Mouse (Mus musculus) intestine, embryonic 14.5 days (tissue): ENCODE measurements around the gene Sbk1. TPM values are rescaled to one million over a fixed set of nuclear protein-coding genes. Genes with fewer than 3 reads are reported as not detected.
A peak's percentile ranks its signal among the peaks of the same experiment; 100 is the strongest.

Source experiments
- ATAC-seq: fragments of 200-750 bp; cut with Nextera tagmentation; replicated peaks from 2 replicates; pipeline ENCODE4 v1.8.0; 2017; ENCODE audit warnings: low read depth, moderate number of reproducible peaks, moderate TSS enrichment, moderate library complexity; ENCODE audit not compliant: low FRiP score, low TSS enrichment
- DNase-seq: peaks from one replicate; pipeline ENCODE4 v3.0.0-alpha.2; 2018; ENCODE audit warnings: low spot score
- H3K27ac ChIP-seq: fragments of 300-500 bp; sonication (generic); 2 replicates; pipeline ENCODE4 v1.5.1; 2014; ENCODE audit warnings: low read depth, mild to moderate bottlenecking, control low read depth
- H3K27me3 ChIP-seq: fragments of 300-500 bp; sonication (generic); replicated peaks from 2 replicates; pipeline ENCODE4 v1.6.1; 2014; ENCODE audit warnings: low read length, control low read depth; ENCODE audit not compliant: control insufficient read depth, insufficient read depth
- H3K36me3 ChIP-seq: fragments of 300-500 bp; sonication (generic); 2 replicates; pipeline ENCODE4 v1.6.1; 2014; ENCODE audit warnings: low read length, control low read depth; ENCODE audit not compliant: control insufficient read depth, insufficient read depth
- H3K4me1 ChIP-seq: fragments of 300-500 bp; sonication (generic); replicated peaks from 2 replicates; pipeline ENCODE4 v1.6.1; 2014; ENCODE audit warnings: low read length, control low read depth, mixed read lengths; ENCODE audit not compliant: control insufficient read depth, insufficient read depth
- H3K4me2 ChIP-seq: fragments of 300-500 bp; sonication (generic); 2 replicates; pipeline ENCODE4 v1.6.1; 2014; ENCODE audit warnings: low read length
- H3K4me3 ChIP-seq: fragments of 300-500 bp; sonication (generic); 2 replicates; pipeline ENCODE4 v1.5.1; 2014; ENCODE audit warnings: low read depth, low read length, control low read depth, mixed read lengths
- H3K9ac ChIP-seq: fragments of 300-500 bp; sonication (generic); 2 replicates; pipeline ENCODE4 v1.6.1; 2014; ENCODE audit warnings: mild to moderate bottlenecking, low read length
- H3K9me3 ChIP-seq: fragments of 300-500 bp; sonication (generic); 2 replicates; pipeline ENCODE4 v1.6.1; 2016; ENCODE audit warnings: low read length, control low read depth; ENCODE audit not compliant: control insufficient read depth
- WGBS: fragments of 180-500 bp; shearing (Covaris S2); extraction: QIAGEN DNeasy Blood & Tissue Kit; methylation state at CpG from one replicate; pipeline ENCODE4 v1.1.7; 2014; 5-methylcytosine and 5-hydroxymethylcytosine counted together
- polyA plus RNA-seq: library from polyadenylated mRNA; unstranded; fragments of >200 nt; fragmentation: Nextera tagmentation; extraction: Ambion mirVana; gene quantifications from 2 replicates; pipeline ENCODE4 v1.2.1, GENCODE M21; 2014

Sbk1 gene
- polyA plus RNA-seq, 1 experiment from 2014 or later = 34.2 TPM

DNA sequence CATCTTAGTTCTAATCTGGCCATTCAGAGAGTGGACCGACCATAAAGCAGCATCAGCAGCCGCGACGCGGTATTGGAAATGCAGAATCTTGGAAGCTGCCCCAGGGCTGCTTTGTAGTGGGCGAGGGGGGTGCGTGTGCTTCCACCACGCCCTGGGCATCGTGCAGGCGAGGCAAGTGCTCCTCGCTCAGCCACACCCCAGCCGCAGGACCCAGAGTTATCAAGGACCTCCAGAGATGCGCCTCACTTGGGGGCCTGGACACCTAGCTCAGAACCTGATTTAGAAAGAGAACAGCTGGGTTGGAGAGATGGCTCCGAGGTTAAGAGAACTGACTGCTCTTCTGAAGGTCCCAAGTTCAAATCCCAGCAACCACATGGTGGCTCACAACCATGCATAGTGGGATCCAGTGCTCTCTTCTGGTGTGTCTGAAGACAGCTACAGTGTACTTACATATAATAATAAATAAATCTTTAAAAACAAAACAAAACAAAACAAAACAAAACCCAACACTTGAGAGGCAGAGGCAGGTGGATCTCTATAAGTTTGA is 31.5 kb upstream of the Sbk1 start:
- Histone ChIP-seq H3K27me3 (no peaks in the 10 kb centered on the region), H3K4me2 (no peak overlapping the region), H3K9me3 (no peaks in the 10 kb centered on the region), H3K27ac (no peak overlapping the region), H3K9ac (no peak overlapping the region), H3K4me1 (no peaks in the 10 kb centered on the region), H3K36me3 (no peaks in the 10 kb centered on the region), H3K4me3 (no peak overlapping the region)
- no peak for DNase-seq
- ATAC-seq = no peak
- 73% methylated on average over 14 of the region's 14 CpGs for WGBS

DNA sequence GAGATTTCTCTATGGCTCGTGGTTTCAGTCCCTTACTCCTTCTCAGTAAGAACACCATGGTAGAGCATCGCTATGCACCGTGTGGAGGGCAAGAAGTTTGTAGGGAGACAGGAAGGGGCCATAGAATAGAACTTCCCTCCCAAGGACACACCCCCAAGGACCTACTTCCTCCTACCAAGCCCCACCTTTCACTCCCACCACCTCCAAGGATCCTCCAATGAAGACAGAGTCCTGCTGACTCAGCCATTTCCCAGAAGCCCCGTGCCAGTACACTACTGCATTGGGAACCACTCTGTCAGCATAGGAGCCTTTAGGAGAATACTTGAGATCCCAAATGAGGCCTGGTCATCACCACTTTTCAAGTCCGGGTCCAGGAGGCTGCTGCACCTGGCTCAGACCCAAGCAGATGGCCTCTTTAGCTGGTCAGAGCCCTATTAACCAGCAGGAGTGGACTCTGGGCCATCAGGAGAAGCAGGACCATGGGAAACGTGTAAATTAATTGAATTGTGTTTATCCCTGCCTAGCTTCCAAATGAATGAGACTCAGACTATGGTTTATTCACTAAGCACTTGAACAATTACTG is 28.2 kb upstream of the Sbk1 start:
- no peaks in the 10 kb centered on the region for H3K27me3 ChIP-seq
- H3K4me3 ChIP-seq = no peak overlapping the region
- H3K9me3 ChIP-seq = no peaks in the 10 kb centered on the region
- H3K4me2 ChIP-seq = no peak overlapping the region
- H3K27ac ChIP-seq = no peak overlapping the region
- ATAC-seq = no peak
- peak; percentile 27 for DNase-seq
- no peaks in the 10 kb centered on the region for H3K36me3 ChIP-seq
- H3K4me1 ChIP-seq = peaks cover 8% of the 10 kb centered on the region; the same call in 1 of the 2 replicates
- no peak overlapping the region for H3K9ac ChIP-seq
- 76% methylated on average over 6 of the region's 6 CpGs for WGBS

DNA sequence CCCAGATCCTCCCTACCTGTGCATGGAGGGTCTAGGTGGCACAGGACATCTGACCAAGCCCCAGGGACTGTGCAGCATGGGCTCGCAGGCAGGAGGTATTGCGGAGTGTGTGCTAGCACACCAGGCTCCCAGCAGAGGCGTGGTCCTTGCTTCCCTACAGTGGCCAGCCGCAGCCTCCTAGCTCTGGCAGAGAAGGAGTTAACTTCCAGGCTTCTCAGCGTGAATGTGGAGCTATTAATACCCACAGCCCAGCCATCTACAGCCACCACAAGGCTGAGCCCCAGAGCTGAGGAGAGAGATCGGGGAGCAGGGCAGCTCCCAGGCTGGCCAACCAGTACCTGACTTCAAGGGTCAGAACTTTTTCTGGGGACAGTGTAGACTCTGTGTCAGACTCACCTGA is 24.3 kb upstream of the Sbk1 start:
- 9% methylated on average over 6 of the region's 6 CpGs for WGBS
- peak; percentile 72 for ATAC-seq

DNA sequence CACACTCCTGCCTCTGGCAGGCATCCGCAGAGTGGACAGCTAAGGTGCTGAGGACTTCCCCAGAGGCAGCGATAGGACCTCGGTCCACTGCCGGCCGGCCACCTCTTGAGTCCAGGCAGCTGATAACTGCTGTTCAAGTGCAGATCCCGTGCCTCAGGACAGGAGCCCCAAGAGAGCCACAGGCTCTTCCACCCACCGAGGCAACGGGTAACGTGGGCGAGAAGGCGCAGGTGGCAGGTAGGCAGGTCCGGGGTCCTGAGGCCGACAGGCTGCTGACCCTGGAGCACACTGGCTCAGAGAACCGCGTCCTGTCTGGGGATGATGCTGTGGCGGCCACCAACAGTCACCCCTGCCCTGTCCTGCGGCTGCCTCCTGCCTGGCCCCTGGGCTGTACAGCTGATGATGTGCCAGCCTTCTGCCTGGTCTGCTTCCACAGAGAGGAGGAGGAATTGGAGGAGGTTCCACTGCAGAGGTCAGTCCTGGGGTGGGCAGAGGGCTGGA is 23.7 kb upstream of the Sbk1 start:
- Histone ChIP-seq H3K4me1 (peaks cover 8% of the 10 kb centered on the region; the same call in 1 of the 2 replicates), H3K27ac (no peak overlapping the region), H3K9me3 (no peaks in the 10 kb centered on the region), H3K4me2 (peak overlapping the region; percentile 37), H3K4me3 (no peak overlapping the region), H3K27me3 (no peaks in the 10 kb centered on the region), H3K9ac (no peak overlapping the region), H3K36me3 (no peaks in the 10 kb centered on the region)
- no peak for DNase-seq
- 41% methylated on average over 16 of the region's 17 CpGs for WGBS
- ATAC-seq = no peak

More for the DNA sequence above, 24.3 kb upstream of the Sbk1 start:
- no peak for DNase-seq
- Histone ChIP-seq H3K9me3 (no peaks in the 10 kb centered on the region), H3K4me1 (peaks cover 8% of the 10 kb centered on the region; the same call in 1 of the 2 replicates), H3K36me3 (no peaks in the 10 kb centered on the region), H3K4me3 (no peak overlapping the region), H3K9ac (no peak overlapping the region), H3K27ac (no peak overlapping the region), H3K27me3 (no peaks in the 10 kb centered on the region), H3K4me2 (peak overlapping the region; percentile 37)

DNA sequence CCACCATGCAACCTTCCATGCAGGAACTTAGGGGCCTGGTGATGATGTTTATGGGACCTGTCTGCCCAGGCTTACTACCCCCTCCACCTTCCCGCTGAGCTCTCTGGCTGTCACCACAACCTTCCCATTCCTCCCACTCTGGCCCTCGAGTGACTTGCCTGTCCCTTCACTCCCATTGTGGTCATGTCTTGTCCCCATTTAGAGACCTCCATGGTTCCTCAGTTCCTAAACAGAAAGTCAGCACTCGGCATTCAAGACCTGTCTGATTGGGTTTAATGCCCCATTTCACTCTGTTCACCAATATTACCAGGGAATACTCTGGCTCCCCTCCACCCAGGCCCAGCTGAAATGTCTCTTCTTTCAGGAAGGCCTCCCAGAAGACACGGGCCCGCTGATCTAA is 23.3 kb upstream of the Sbk1 start:
- no peak overlapping the region for H3K4me2 ChIP-seq
- no peak for DNase-seq
- H3K4me3 ChIP-seq = no peak overlapping the region
- no peak overlapping the region for H3K9ac ChIP-seq
- ATAC-seq = no peak
- H3K27ac ChIP-seq = no peak overlapping the region
- H3K4me1 ChIP-seq = peaks cover 8% of the 10 kb centered on the region; the same call in 1 of the 2 replicates
- H3K36me3 ChIP-seq = no peaks in the 10 kb centered on the region
- H3K9me3 ChIP-seq = no peaks in the 10 kb centered on the region
- whole genome bisulfite sequencing = 73% methylated on average over 5 of the region's 5 CpGs
- H3K27me3 ChIP-seq = no peaks in the 10 kb centered on the region

DNA sequence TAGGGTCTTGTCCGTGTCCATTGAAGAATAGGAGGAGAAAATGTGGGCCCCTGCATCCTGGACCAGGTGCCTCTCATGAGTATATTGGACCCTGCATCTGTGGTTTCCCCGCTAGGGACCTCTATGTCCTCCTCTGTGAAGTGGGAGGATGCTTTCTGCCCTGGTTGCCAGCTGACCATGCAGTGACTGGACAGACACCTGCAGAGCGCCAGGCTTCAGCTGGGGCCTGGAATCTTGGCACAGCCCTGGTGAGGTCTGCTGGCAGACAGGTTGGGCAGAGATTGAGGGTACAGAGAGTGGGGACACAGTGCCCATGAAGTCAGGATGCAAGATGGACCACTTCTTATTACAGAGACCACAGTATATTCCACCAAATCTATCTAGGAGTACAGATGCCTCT is 22.4 kb upstream of the Sbk1 start:
- Histone ChIP-seq H3K4me2 (no peak overlapping the region), H3K9me3 (no peaks in the 10 kb centered on the region), H3K4me3 (no peak overlapping the region), H3K4me1 (peaks cover 8% of the 10 kb centered on the region; the same call in 1 of the 2 replicates), H3K36me3 (no peaks in the 10 kb centered on the region), H3K9ac (no peak overlapping the region), H3K27me3 (no peaks in the 10 kb centered on the region), H3K27ac (no peak overlapping the region)
- DNase-seq = no peak
- 77% methylated on average over 3 of the region's 3 CpGs for WGBS
- ATAC-seq = no peak

DNA sequence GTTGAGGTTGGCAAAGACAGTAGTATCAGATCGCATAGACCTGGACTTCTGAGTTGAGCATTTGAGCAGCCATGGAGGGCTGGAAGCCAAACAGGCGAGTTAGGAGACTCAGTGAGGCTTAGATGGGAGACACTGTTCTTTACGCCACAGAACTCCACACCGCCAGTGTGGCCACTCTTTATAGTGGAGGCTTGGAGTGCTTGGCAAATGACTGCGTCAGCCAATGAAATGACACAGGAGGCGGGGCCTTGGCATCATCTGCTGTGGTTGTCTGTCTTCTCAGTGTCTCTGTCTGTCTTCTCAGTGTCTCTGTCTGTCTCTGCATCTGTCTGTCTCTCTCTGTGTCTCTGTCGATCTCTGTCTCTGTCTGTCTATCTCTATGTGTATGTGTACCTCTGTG is 21.9 kb upstream of the Sbk1 start:
- DNase-seq = no peak
- ATAC-seq = no peak
- Histone ChIP-seq H3K27me3 (no peaks in the 10 kb centered on the region), H3K9ac (no peak overlapping the region), H3K4me1 (peaks cover 8% of the 10 kb centered on the region; the same call in 1 of the 2 replicates), H3K27ac (no peak overlapping the region), H3K4me3 (no peak overlapping the region), H3K36me3 (no peaks in the 10 kb centered on the region), H3K9me3 (no peaks in the 10 kb centered on the region), H3K4me2 (no peak overlapping the region)
- WGBS = 72% methylated on average over 7 of the region's 7 CpGs

DNA sequence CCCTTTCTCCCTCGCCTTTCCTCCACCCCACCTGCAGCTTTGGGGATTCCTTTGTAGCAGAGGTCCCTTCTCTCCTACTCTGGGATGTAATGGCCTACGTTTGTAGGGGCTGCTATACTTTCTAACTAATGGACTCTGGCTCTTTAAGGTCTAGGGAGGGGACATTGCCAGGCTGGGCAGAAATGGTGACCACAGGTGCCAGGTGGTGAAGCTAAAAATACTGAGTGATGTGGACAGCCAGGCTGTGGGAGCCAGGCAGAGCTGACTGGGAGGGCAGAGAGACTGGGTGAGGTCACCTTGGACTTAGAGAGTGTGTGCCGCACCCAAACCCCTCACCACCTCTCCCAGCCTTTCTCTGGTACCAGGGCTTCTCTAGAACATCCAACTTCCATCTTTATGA is 20.7 kb upstream of the Sbk1 start:
- H3K9ac ChIP-seq = no peak overlapping the region
- H3K36me3 ChIP-seq = no peaks in the 10 kb centered on the region
- 66% methylated on average over 3 of the region's 3 CpGs for WGBS
- ATAC-seq = no peak
- no peaks in the 10 kb centered on the region for H3K27me3 ChIP-seq
- no peaks in the 10 kb centered on the region for H3K9me3 ChIP-seq
- DNase-seq = no peak
- no peak overlapping the region for H3K27ac ChIP-seq
- H3K4me2 ChIP-seq = no peak overlapping the region
- peaks cover 8% of the 10 kb centered on the region; the same call in 1 of the 2 replicates for H3K4me1 ChIP-seq
- H3K4me3 ChIP-seq = no peak overlapping the region

DNA sequence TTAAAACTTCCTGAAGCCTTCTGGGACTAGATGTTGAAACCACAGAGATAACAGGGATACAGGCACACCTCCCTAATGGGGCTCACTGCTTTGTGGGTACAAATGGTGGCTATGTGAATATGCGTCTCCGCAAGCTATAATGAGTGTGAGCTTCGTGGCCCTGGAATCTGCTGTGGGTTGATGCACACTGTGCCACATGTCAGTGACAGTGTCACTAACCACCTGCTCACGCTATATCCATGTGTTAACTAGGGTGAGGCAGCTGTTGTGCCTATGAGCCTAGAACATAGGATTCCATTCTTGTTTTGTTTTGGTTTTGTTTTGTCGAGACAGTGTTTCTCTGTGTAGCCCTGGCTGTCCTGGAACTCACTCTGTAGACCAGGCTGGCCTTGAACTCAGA is 20.2 kb upstream of the Sbk1 start:
- peaks cover 8% of the 10 kb centered on the region; the same call in 1 of the 2 replicates for H3K4me1 ChIP-seq
- H3K9ac ChIP-seq = no peak overlapping the region
- no peak for DNase-seq
- H3K27ac ChIP-seq = no peak overlapping the region
- no peaks in the 10 kb centered on the region for H3K27me3 ChIP-seq
- ATAC-seq = no peak
- WGBS = 91% methylated on average over 5 of the region's 5 CpGs
- no peak overlapping the region for H3K4me2 ChIP-seq
- H3K9me3 ChIP-seq = no peaks in the 10 kb centered on the region
- no peaks in the 10 kb centered on the region for H3K36me3 ChIP-seq
- no peak overlapping the region for H3K4me3 ChIP-seq
